Mouse (Mus musculus): Measurements from ENCODE around the gene Folr1. TPM values are rescaled to one million over a fixed set of nuclear protein-coding genes. Genes with fewer than 3 reads are reported as not detected.

Gene Folr1
- polyA plus RNA-seq, 2 experiments from 2014 or later, result not detected

DNA sequence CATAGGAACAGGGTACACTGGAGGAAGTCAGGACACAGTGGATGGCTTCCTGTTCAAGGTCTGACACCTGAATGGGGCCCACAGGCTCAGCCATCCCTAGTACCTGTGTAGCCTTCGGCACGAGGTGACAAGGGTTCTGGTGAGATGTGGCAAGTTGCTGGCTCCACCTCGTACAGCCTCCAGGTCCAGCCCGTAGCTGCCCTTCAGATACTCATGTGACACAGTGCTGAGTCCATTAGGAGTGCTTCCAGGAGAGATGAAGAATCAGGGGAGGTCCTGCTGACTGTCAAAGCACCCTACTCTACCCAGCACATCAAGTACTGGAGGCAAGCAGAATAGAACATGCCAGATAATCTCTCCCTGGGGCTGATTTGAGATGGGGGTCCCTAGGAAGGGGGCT lies 38.2 kb downstream of the Folr1 start:
- ATAC-seq, result no peak

DNA sequence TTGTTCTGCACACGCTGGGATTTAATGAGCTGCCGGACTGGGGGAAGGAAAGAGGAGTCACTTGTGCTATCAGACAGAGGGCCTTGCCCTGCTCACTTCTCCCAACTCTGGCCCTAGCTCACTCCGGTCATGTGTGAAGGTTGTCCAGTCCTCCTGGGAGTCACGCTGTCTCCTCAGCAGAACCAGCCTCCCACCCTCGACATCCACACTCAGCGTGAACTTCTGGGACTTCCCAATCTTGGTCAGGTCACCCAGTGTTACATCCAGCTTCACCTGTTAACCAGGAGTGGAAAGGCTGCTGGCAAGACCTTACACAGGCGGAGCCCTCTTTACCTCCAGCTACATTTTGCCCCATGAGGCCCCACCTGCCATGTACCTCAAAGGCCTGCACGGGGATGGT lies 39.2 kb downstream of the Folr1 start:
- no peak for ATAC-seq

DNA sequence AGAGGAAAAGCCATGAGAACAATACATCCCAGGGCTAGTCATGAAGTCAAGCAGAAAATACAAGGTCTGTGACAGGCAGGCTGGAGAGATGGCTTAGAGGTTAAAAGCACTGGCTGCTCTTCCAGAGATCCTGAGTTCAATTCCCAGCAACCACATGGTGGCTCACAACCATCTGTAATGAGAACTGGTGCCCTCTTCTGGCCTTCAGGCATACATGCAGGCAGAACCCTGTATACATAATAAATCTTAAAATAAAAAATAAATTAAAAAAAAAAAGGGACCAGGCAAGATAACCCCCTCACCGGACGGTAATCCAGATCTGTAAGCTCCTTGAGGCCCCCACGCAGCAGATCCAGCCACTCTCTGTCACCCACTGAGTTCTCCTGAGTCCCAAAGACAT lies 40.2 kb downstream of the Folr1 start:
- ATAC-seq, result no peak

DNA sequence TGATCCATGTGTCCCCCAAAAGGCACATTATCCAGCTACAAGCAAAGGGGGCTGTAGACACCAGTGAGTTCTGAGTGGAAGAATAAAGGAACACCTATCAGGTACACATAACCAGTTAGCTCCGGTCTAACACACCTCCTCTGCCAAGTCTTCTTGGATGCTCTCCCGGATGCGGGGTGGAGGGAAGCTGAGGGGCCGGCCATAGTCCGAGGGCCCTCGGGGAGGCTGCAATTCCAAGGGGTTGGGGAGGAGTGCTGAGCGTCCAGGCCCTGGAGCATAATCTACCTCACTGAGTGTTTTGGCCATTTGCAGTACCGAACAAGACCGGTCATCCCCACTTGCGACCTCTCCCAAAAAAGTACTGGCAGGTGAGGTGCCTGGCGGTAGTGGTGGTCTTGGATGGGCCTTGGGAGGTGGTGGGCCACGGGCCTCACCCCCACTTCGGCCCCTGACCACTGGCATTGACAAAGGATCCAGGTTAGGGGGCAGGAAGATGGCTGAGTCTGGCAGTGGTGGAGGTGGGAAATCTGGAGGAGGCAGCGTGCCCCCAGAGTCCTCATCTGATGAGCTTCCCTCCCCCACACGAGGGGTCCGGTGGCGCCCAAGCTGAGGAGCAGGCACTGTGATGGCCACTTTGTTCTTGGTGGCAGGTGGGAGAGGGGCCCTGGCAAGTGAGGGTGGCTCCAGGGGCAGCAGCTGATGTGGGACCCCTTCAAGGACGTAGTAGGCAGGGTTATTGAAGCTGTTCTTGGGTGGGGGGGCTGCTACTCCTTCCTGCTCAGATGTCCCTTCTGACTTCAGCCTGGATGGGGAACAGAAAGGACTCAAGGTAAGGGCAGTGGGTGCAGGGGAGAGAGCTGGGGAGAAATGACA lies 46.6 kb downstream of the Folr1 start:
- ATAC-seq, result no peak

DNA sequence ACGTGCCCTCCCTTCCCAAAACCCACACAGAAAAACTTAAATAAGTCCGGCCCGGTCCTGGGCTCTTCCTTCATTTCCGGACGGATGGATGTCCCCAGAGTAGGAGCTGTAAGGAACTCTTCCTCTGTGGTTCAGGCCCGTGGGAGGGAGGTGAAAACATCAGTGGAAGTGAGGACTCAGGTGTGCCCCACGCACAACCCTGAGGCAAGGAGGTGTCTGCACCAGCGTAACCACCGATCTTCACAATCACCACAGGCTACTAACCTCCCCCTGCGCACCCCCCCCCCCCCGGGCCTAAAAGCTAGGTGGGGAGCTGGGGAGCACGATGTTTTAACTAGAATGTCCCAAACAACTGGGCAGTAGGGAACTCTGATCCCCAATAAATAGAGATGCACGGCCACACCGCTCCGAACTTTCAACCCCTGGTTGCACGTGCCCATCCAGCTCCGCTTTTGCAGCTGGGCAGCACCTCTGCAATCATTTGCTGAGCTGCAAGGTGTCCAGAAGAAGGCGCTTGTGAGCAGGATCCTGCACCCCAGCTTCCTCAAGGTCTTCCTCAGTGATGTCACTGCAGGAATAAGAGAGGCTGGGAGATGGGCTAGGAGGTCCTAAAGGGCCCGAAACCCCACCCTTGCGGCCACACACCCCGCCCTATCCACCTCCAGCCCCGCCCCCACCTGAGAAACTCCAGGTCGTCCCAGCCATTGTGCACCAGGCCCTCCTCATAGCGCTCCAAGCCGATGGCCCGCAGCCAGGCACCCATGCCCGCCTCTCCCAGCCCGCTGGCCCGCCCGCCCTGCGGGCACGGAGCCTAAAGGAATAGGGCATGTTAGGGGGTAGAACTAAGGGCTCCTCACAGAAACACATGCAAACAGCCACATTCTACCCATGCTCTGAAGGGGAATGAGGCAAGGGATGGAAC lies 47.5 kb downstream of the Folr1 start:
- no peak for ATAC-seq

DNA sequence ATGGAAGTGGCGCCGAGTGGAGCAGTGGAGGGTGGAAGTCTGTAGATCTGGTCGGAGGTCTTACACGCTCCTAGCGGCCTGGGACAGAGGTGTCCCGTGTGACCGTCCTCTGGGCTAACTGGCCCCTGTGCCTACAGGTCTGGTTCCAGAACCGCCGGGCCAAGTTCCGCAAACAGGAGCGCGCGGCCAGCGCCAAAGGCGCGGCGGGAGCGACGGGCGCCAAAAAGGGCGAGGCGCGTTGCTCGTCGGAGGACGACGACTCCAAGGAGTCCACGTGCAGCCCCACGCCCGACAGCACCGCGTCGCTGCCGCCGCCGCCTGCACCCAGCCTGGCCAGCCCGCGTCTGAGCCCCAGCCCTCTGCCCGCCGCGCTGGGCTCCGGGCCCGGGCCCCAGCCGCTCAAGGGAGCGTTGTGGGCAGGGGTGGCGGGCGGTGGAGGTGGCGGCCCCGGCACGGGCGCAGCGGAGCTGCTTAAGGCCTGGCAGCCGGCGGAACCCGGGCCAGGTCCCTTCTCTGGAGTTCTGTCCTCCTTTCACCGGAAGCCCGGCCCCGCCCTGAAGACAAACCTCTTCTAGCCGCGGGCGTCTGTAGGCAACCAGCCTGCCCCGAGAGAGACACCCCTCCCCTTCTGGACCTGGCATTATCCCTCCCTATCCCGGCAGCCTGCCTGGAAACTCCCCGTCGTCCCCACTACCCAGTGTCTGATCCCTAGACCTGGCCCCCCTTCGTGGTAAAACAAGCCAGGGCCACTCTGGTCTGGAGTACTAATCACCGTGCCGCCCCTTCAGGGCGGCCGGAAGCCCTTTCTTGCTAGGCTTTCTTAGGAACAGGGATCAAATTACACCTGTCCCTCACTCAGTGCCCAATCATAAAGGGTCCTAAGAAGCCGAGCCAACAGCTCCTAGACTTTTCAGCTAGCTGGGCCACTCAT lies 48.8 kb downstream of the Folr1 start:
- peak; percentile 77 for ATAC-seq

DNA sequence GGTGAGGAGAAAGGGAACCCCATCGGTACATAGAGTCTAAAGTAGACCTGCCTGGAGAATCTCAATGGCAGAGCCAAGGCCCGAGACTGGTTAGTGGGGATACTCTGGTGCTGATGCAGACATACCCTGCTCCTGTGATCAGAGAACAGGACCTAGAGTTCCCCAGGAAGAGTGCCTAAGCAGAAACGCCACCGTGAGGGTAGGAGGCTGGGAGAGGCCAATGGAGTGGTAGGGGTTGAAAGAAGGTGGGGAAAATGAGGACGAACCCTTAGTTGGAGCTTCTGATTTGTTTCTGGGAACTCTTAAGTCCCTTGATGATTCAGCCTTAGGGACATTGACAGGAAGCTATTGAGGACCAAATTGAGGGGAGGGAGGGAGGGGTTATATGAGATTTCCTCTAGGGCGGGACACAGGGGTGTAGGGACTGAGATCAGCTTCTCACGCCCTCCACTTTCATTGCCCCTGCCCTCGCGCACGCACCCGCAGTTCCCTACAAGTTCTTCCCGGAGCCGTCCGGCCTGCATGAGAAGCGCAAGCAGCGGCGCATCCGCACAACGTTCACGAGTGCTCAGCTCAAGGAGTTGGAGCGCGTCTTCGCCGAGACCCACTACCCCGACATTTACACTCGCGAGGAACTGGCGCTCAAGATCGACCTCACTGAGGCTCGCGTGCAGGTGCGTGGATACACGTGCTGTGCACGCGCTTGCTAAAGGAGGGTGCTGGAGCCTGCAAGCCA lies 50.1 kb downstream of the Folr1 start:
- no peak for ATAC-seq

DNA sequence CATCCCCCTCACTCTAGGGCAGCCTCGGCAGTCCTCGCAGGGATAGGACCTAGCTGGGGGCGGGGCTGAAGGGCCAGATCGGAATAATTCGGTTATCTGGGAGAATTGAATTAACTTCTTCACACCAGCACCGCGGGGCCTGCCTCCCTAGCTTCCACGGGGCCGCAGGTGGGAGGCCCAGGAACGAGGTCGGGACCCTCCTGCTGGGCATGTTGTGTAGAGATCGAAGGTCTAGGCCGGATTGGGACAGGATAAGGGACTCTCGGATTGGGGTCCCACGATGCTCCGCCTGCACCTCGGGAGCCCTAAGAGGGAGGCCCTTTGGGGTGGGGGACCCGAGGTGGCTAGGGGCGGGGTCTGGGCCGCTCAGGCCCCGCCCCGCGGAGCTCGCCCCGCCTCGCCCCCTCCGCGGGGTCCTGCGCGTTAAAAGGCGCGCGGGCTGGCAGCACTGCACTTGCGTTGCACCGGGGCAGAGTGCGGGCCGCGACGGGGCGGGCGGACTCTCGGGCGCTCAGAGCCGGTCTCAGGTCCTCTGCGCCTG lies 52.7 kb downstream of the Folr1 start, which contains the start of gene Phox2a:
Phox2a (plus strand) TSS at position 453 of the 541 bp plus-strand sequence.
- ATAC-seq, result no peak

Other genes starting within 250 kb of the Folr1 start
- 10 to 100 TPM in 1 of 2 experiments, 1 to 10 TPM in 1; 8.8 to 13.3 TPM for gene Clpb, start 207.2 kb downstream of the Folr1 start, polyA plus RNA-seq (2017; shearing (Covaris generic))
- gene Phox2a, start 52.5 kb downstream of the Folr1 start, polyA plus RNA-seq (2017; shearing (Covaris generic)), result not detected
- gene Inppl1, start 32.6 kb downstream of the Folr1 start, polyA plus RNA-seq (2017; shearing (Covaris generic)), result 1 to 10 TPM; 1.5 to 2.6 TPM
- gene Folr2, start 13.6 kb downstream of the Folr1 start, polyA plus RNA-seq (2017; shearing (Covaris generic)), result not detected
- 10 to 100 TPM; 47.2 to 61.9 TPM for gene Anapc15, start 7.1 kb downstream of the Folr1 start, polyA plus RNA-seq (2017; shearing (Covaris generic))
- gene Lamtor1, start 35.1 kb upstream of the Folr1 start, polyA plus RNA-seq (2017; shearing (Covaris generic)), result 100 to 1,000 TPM; 127 to 131 TPM
- under 1 TPM in 1 of 2 experiments, not detected in 1; 0.46 TPM for gene Tomt, start 35.6 kb upstream of the Folr1 start, polyA plus RNA-seq (2017; shearing (Covaris generic))
- 1 to 10 TPM; 1.8 to 2.0 TPM for gene Lrrc51, start 63.1 kb upstream of the Folr1 start, polyA plus RNA-seq (2017; shearing (Covaris generic))
- 10 to 100 TPM; 59.1 to 76.8 TPM for gene Numa1, start 63.3 kb upstream of the Folr1 start, polyA plus RNA-seq (2017; shearing (Covaris generic))
- 1 to 10 TPM; 5.2 to 8.0 TPM for gene Il18bp, start 147.9 kb upstream of the Folr1 start, polyA plus RNA-seq (2017; shearing (Covaris generic))
- 10 to 100 TPM; 19.5 to 20.2 TPM for gene Rnf121, start 194.7 kb upstream of the Folr1 start, polyA plus RNA-seq (2017; shearing (Covaris generic))
- 10 to 100 TPM; 14.4 to 15.2 TPM for gene Xndc1, start 194.7 kb upstream of the Folr1 start, polyA plus RNA-seq (2017; shearing (Covaris generic))
- gene Xntrpc, start 194.9 kb upstream of the Folr1 start, polyA plus RNA-seq (2017; shearing (Covaris generic)), result under 1 TPM in 1 of 2 experiments, not detected in 1; 0.83 TPM
- gene Trpc2, start 212.3 kb upstream of the Folr1 start, polyA plus RNA-seq (2017; shearing (Covaris generic)), result under 1 TPM; 0.27 to 0.45 TPM
- not detected for gene Art1, start 231.0 kb upstream of the Folr1 start, polyA plus RNA-seq (2017; shearing (Covaris generic))
- gene Art5, start 238.7 kb upstream of the Folr1 start, polyA plus RNA-seq (2017; shearing (Covaris generic)), result under 1 TPM in 1 of 2 experiments, not detected in 1; 0.21 TPM
- not detected for gene Chrna10, start 246.0 kb upstream of the Folr1 start, polyA plus RNA-seq (2017; shearing (Covaris generic))

All from activated CD4-positive, CD25-positive, alpha-beta regulatory T cell, adult 4 months (primary cell).